Mouse (Mus musculus): ENCODE data around the gene AY074887. TPM values are rescaled to one million over a fixed set of nuclear protein-coding genes. Genes with fewer than 3 reads are reported as not detected.
"Not testable (repeated sequence)": the region's sequence is repeated elsewhere in the genome, so short reads cannot be mapped to it uniquely, and the experiment has no call there.

The AY074887 gene
- total and polyA plus RNA-seq, 3 experiments = 0.32 TPM; not detected in 2

DNA sequence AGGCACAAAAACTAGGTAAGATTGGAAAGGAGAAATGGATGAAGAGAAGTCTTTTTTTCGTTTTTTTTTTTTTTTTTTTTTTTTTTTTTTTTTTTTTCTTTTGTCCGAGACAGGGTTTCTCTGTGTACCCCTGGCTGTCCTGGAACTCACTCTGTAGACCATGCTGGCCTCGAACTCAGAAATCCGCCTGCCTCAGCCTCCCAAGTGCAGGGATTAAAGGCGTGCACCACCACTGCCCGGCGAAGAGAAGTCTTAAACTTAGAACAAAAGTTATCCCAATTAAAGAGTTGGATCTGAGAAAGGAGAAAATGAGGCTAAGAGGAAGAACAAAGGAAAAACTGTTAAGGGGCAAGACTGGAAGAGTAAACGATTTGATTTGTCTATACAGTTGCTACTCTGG, 636 bp downstream of the AY074887 start:
- Histone ChIP-seq H3K4me3 (ENCODE audit: control insufficient read depth in 1 of 2, insufficient read depth in 1 of 2, low read depth in 2 of 2, low read length in 2 of 2) (peak overlapping the region; percentile 89 to 95), H3K27me3 (ENCODE audit: control insufficient read depth in 1 of 2, insufficient read depth in 2 of 2, low read length in 2 of 2) (peaks cover 0 to 10% of the 10 kb centered on the region in 2 experiments; a peak in 2 of 4 replicates), H3K9ac (ENCODE audit: control insufficient read depth, low read depth, low read length, poor library complexity, severe bottlenecking) (peak overlapping the region; percentile 53), H3K4me1 (ENCODE audit: control insufficient read depth in 1 of 2, insufficient read depth in 2 of 2, low read length in 2 of 2) (peaks cover 4 to 27% of the 10 kb centered on the region in 2 experiments; a peak in 3 of 4 replicates), H3K27ac (ENCODE audit: control insufficient read depth, low read depth, low read length) (peak overlapping the region; percentile 23), H3K79me2 (ENCODE audit: control insufficient read depth, insufficient read depth, low read length, poor library complexity) (peaks cover 27% of the 10 kb centered on the region), H3K36me3 (ENCODE audit: control insufficient read depth in 1 of 2, insufficient read depth in 2 of 2, low read length in 2 of 2) (peaks cover 10 to 38% of the 10 kb centered on the region in 2 experiments)
- not testable (repeated sequence) for H3K9me3 ChIP-seq (replicated peaks; ENCODE audit: insufficient read depth, low read length); DNase-seq (ENCODE audit: low read depth, low spot score)
- TF ChIP-seq EP300 (IDR thresholded peaks at IDR 0.05; ENCODE audit: low read depth in 1 of 2, low read length in 2 of 2) = 0 out of 4 replicates have a peak, but pooled peaks of 1 of the 2 experiments have one; percentile 13

- Histone ChIP-seq H3K36me3 (ENCODE audit: control insufficient read depth in 1 of 2, insufficient read depth in 2 of 2, low read length in 2 of 2) (peaks cover 8 to 33% of the 10 kb centered on the region in 2 experiments), H3K27ac (ENCODE audit: control insufficient read depth, low read depth, low read length) (no peak overlapping the region), H3K4me3 (ENCODE audit: control insufficient read depth in 1 of 2, insufficient read depth in 1 of 2, low read depth in 2 of 2, low read length in 2 of 2) (no peak overlapping the region), H3K9ac (ENCODE audit: control insufficient read depth, low read depth, low read length, poor library complexity, severe bottlenecking) (no peak overlapping the region), H3K9me3 (replicated peaks; ENCODE audit: insufficient read depth, low read length) (no peaks in the 10 kb centered on the region), H3K27me3 (ENCODE audit: control insufficient read depth in 1 of 2, insufficient read depth in 2 of 2, low read length in 2 of 2) (peaks cover 0 to 10% of the 10 kb centered on the region in 2 experiments; a peak in 3 of 4 replicates), H3K79me2 (ENCODE audit: control insufficient read depth, insufficient read depth, low read length, poor library complexity) (peaks cover 27% of the 10 kb centered on the region), H3K4me1 (ENCODE audit: control insufficient read depth in 1 of 2, insufficient read depth in 2 of 2, low read length in 2 of 2) (peaks cover 4 to 25% of the 10 kb centered on the region in 2 experiments; a peak in 3 of 4 replicates)
- TF ChIP-seq CHD1 (IDR thresholded peaks at IDR 0.05; ENCODE audit: low read depth, low read length) = no peak
- no peak for TF ChIP-seq MAFK (IDR thresholded peaks at IDR 0.05; ENCODE audit: borderline replicate concordance, low read depth, low read length)
- no peak for TF ChIP-seq MYC (IDR thresholded peaks at IDR 0.05; ENCODE audit: low read depth, low read length)
- TF ChIP-seq ZMIZ1 (IDR thresholded peaks at IDR 0.05; ENCODE audit: low read depth, low read length) = no peak
- TF ChIP-seq ELF1 (IDR thresholded peaks at IDR 0.05; ENCODE audit: low read depth, low read length) = no peak
- TF ChIP-seq POLR2AphosphoS2 (IDR thresholded peaks at IDR 0.05; ENCODE audit: low read length) = no peak
- no peak for TF ChIP-seq SIN3A (IDR thresholded peaks at IDR 0.05; ENCODE audit: low read length)
- no peak for TF ChIP-seq HCFC1 (IDR thresholded peaks at IDR 0.05; ENCODE audit: low read depth, low read length)
- no peak for TF ChIP-seq POLR2AphosphoS5 (IDR thresholded peaks at IDR 0.05; ENCODE audit: borderline replicate concordance, low read depth, low read length)
- TF ChIP-seq RAD21 (IDR thresholded peaks at IDR 0.05; ENCODE audit: low read depth, low read length) = no peak
- no peak for TF ChIP-seq CTCF (IDR thresholded peaks at IDR 0.05 in 2 of 3, conservative IDR thresholded peaks at IDR 0.05 in 1 of 3; ENCODE audit: control insufficient read depth in 1 of 3, insufficient read depth in 1 of 3, low read depth in 2 of 3, low read length in 3 of 3, poor library complexity in 1 of 3, severe bottlenecking in 1 of 3)
- TF ChIP-seq USF1 (IDR thresholded peaks at IDR 0.05; ENCODE audit: low read depth, low read length) = no peak
- no peak for TF ChIP-seq EP300 (IDR thresholded peaks at IDR 0.05; ENCODE audit: low read depth in 1 of 2, low read length in 2 of 2)
- no peak for TF ChIP-seq CHD2 (IDR thresholded peaks at IDR 0.05; ENCODE audit: low read length)
- no peak for TF ChIP-seq RCOR1 (IDR thresholded peaks at IDR 0.05; ENCODE audit: low read depth, low read length)
- TF ChIP-seq MYB (IDR thresholded peaks at IDR 0.05; ENCODE audit: low read depth, low read length) = no peak
- no peak for TF ChIP-seq MAZ (IDR thresholded peaks at IDR 0.05; ENCODE audit: low read depth, low read length)
- no peak for TF ChIP-seq ETS1 (IDR thresholded peaks at IDR 0.05; ENCODE audit: low read depth, low read length)
- TF ChIP-seq E2F4 (IDR thresholded peaks at IDR 0.05; ENCODE audit: borderline replicate concordance, low read depth, low read length) = no peak
- TF ChIP-seq BHLHE40 (IDR thresholded peaks at IDR 0.05; ENCODE audit: borderline replicate concordance, low read depth, low read length) = no peak
- no peak for DNase-seq (ENCODE audit: low read depth, low spot score)
Observed at GRCm38 (mm10) chr9:54949465-54949864, 1.3 kb downstream of the AY074887 start.

Data from MEL (cell line).